Mouse (Mus musculus): Measurements from ENCODE around the gene March4.

DNA sequence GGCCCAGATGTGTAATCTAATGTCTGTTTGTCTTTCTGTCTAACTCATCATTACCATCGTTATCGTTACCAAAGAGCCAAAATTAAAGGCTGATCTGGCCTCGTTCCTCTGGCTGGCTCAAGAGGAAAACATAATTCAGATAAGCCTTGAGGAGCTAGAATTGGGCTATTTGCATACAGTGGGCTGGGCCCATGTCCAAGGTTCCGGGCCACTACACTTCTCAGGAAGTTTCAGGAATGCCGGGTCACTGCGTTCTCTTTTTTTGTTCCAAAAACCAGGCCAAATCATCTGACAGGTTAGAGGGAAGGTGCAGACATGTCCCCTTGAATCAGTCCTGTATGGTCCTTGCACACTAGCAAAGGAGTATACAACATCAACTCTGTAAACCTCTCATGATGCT, 74.2 kb downstream of the March4 start:
- TF ChIP-seq GATA1 (IDR thresholded peaks at IDR 0.05; ENCODE audit: borderline replicate concordance, low read length), result no peak
- no peak for TF ChIP-seq FLI1 (IDR thresholded peaks at IDR 0.05; ENCODE audit: low read length)
